Mouse (Mus musculus) G1E (cell line): ENCODE data around the gene Vps53. TPM values are rescaled to one million over a fixed set of nuclear protein-coding genes. Genes with fewer than 3 reads are reported as not detected.

Experiments
- ATAC-seq: 2 replicates; pipeline ENCODE4 v1.8.0; 2016; ENCODE audit warnings: mild to moderate bottlenecking; ENCODE audit not compliant: insufficient number of reproducible peaks, poor library complexity, low FRiP score, severe bottlenecking; ENCODE audit errors: extremely low read depth
- DNase-seq: peaks from one replicate; pipeline ENCODE4 v3.0.0; 2012; ENCODE audit warnings: low spot score
- H3K27me3 ChIP-seq: 2 replicates; pipeline ENCODE4 v1.6.1; 2012; ENCODE audit warnings: mild to moderate bottlenecking, low read length, inconsistent platforms; ENCODE audit not compliant: insufficient read depth
- H3K36me3 ChIP-seq: replicated peaks from 2 replicates; pipeline ENCODE3; 2012; ENCODE audit warnings: mild to moderate bottlenecking, inconsistent platforms
- H3K4me1 ChIP-seq: 2 replicates; pipeline ENCODE4 v1.6.1; 2012; ENCODE audit warnings: low read depth, low read length, inconsistent platforms, mixed read lengths; ENCODE audit not compliant: insufficient read depth
- H3K4me3 ChIP-seq: 2 replicates; pipeline ENCODE4 v1.5.1; 2012; ENCODE audit warnings: low read depth, mild to moderate bottlenecking, inconsistent platforms, low read length, moderate library complexity, mixed read lengths
- H3K9me3 ChIP-seq: replicated peaks from 2 replicates; pipeline ENCODE4 v1.6.1; 2012; ENCODE audit warnings: inconsistent platforms
- CTCF ChIP-seq: IDR thresholded peaks from 2 replicates; pipeline ENCODE4 v1.5.1; 2012; ENCODE audit warnings: low read depth, low read length, inconsistent platforms, mixed read lengths
- GATA1 ChIP-seq: IDR thresholded peaks from 2 replicates; pipeline ENCODE4 v1.6.1; 2012; ENCODE audit warnings: borderline replicate concordance, low read length, inconsistent platforms, mixed read lengths
- GATA2 ChIP-seq: IDR thresholded peaks from 2 replicates; pipeline ENCODE4 v1.6.1; 2012; ENCODE audit warnings: low read depth, low read length, inconsistent platforms, borderline replicate concordance
- POLR2AphosphoS5 ChIP-seq: IDR thresholded peaks from 2 replicates; pipeline ENCODE4 v1.6.1; 2012; ENCODE audit warnings: low read depth, low read length, inconsistent platforms; ENCODE audit not compliant: insufficient replicate concordance
- TAL1 ChIP-seq: conservative IDR thresholded peaks from 2 replicates; pipeline ENCODE4 v1.6.1; 2012; ENCODE audit warnings: low read depth, low read length, inconsistent platforms, mixed read lengths
- polyA plus RNA-seq: library from polyadenylated mRNA; stranded (reverse); fragments of >175 nt; gene quantifications from 2 replicates; pipeline ENCODE4 v1.2.3, GENCODE M21; 2012
- total RNA-seq, 2 experiments: library from RNA; stranded (forward) in 1 of 2; stranded (reverse) in 1 of 2; fragments of 200-1000 nt in 1 of 2; fragments of >200 nt in 1 of 2; fragmentation: Nextera tagmentation in 1 of 2; gene quantifications; 2 replicates each; pipeline ENCODE4 v1.2.3; 2014 to 2017

Vps53 gene
- total and polyA plus RNA-seq, 3 experiments: 26.1 to 39.3 (median 35.5) TPM

- Histone ChIP-seq H3K27me3 (no peaks in the 10 kb centered on the region), H3K36me3 (peaks cover 57% of the 10 kb centered on the region), H3K4me1 (peaks cover 5% of the 10 kb centered on the region), H3K9me3 (no peaks in the 10 kb centered on the region), H3K4me3 (no peak overlapping the region)
- ATAC-seq (no peak), DNase-seq (no peak)
- TF ChIP-seq GATA1 (no peak), CTCF (no peak), GATA2 (no peak), TAL1 (no peak), POLR2AphosphoS5 (no peak)
Measured at GRCm38 (mm10) chr11:76081048-76081640, 98.3 kb downstream of the Vps53 start.

GRCm38 (mm10) chr11:76080293-76080692 lies 99.2 kb downstream of the Vps53 start:
- no peaks in the 10 kb centered on the region for H3K27me3 ChIP-seq
- H3K36me3 ChIP-seq: peaks cover 58% of the 10 kb centered on the region
- H3K4me1 ChIP-seq: peaks cover 5% of the 10 kb centered on the region
- TF ChIP-seq POLR2AphosphoS5 (no peak), TAL1 (no peak)
- DNase-seq: no peak
- no peak overlapping the region for H3K4me3 ChIP-seq
- H3K9me3 ChIP-seq: no peaks in the 10 kb centered on the region
- ATAC-seq: no peak

- Histone ChIP-seq H3K9me3 (no peaks in the 10 kb centered on the region), H3K36me3 (peaks cover 54% of the 10 kb centered on the region), H3K27me3 (no peaks in the 10 kb centered on the region), H3K4me1 (no peaks in the 10 kb centered on the region), H3K4me3 (no peak overlapping the region)
- TF ChIP-seq GATA2: no peak
- no peak for TF ChIP-seq GATA1
- no peak for TF ChIP-seq CTCF
- TF ChIP-seq POLR2AphosphoS5: no peak
- TF ChIP-seq TAL1: no peak
- no peak for ATAC-seq
- no peak for DNase-seq
Measured at GRCm38 (mm10) chr11:76077341-76077740, 102.1 kb downstream of the Vps53 start.

- no peak overlapping the region for H3K4me3 ChIP-seq
- H3K9me3 ChIP-seq: no peaks in the 10 kb centered on the region
- peaks cover 35% of the 10 kb centered on the region for H3K36me3 ChIP-seq
- no peaks in the 10 kb centered on the region for H3K27me3 ChIP-seq
- ATAC-seq (no peak), DNase-seq (no peak)
- no peak for TF ChIP-seq CTCF
- TF ChIP-seq TAL1: no peak
- no peak for TF ChIP-seq POLR2AphosphoS5
- no peak for TF ChIP-seq GATA2
- TF ChIP-seq GATA1: no peak
- H3K4me1 ChIP-seq: no peaks in the 10 kb centered on the region
Measured at GRCm38 (mm10) chr11:76074296-76075093, 105.0 kb downstream of the Vps53 start.

- peaks cover 27% of the 10 kb centered on the region for H3K36me3 ChIP-seq
Measured at GRCm38 (mm10) chr11:76069816-76070215, 109.6 kb downstream of the Vps53 start.

GRCm38 (mm10) chr11:76066563-76067156 lies 112.8 kb downstream of the Vps53 start:
- H3K36me3 ChIP-seq: peaks cover 30% of the 10 kb centered on the region
- no peaks in the 10 kb centered on the region for H3K9me3 ChIP-seq
- H3K4me1 ChIP-seq: no peaks in the 10 kb centered on the region
- ATAC-seq: no peak
- H3K4me3 ChIP-seq: no peak overlapping the region
- no peak for TF ChIP-seq GATA1
- TF ChIP-seq POLR2AphosphoS5: no peak
- TF ChIP-seq TAL1: no peak
- TF ChIP-seq GATA2: no peak
- no peak for TF ChIP-seq CTCF
- no peaks in the 10 kb centered on the region for H3K27me3 ChIP-seq
- DNase-seq: no peak

More at GRCm38 (mm10) chr11:76069816-76070215, 109.6 kb downstream of the Vps53 start:
- ATAC-seq (no peak), DNase-seq (no peak)
- Histone ChIP-seq H3K4me1 (no peaks in the 10 kb centered on the region), H3K27me3 (no peaks in the 10 kb centered on the region), H3K9me3 (no peaks in the 10 kb centered on the region), H3K4me3 (no peak overlapping the region)
- TF ChIP-seq TAL1 (no peak), POLR2AphosphoS5 (no peak)
